Mouse (Mus musculus): Measurements from ENCODE around the gene Nfkbie. TPM values are rescaled to one million over a fixed set of nuclear protein-coding genes. Genes with fewer than 3 reads are reported as not detected.

Nfkbie gene
- polyA plus RNA-seq, 1 experiment from 2014 or later: 9.7 TPM

DNA sequence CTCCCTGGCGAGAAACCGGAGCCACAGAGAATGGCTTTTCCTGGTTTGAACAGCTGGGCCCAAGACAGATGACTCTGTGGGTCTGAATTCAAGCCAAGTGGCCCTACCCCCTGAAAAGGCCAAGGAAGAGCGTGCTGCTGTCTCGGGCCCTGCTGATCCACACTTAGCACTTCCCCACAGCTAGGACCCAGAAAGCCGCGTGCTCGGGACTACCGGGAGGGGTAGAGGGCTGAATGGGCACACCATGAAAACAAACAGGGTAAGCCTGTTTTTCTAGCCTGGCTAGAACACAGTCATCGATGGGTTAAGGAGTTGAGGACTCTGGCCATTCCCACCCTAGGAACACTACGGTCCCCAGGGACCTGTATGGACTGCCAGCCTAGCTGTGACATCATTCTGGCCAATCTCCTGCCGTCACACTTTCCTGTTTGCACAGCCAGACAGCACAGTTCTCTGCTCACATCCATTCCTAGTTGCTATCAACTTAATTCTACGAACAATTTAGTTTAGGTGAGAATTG is 25.5 kb downstream of the Nfkbie start:
- no peak for DNase-seq (ENCODE audit: low spot score)
- peaks cover 32% of the 10 kb centered on the region for H3K4me1 ChIP-seq (replicated peaks)
- WGBS: 48% methylated on average over 12 of the region's 12 CpGs
- no peak overlapping the region for H3K4me3 ChIP-seq
- peaks cover 3% of the 10 kb centered on the region; the same call in 1 of the 2 replicates for H3K36me3 ChIP-seq
- H3K9me3 ChIP-seq: no peaks in the 10 kb centered on the region
- no peaks in the 10 kb centered on the region for H3K27me3 ChIP-seq (ENCODE audit: insufficient read depth, poor library complexity, severe bottlenecking)
- H3K27ac ChIP-seq: peak overlapping the region; percentile 18; the same call in 1 of the 2 replicates

GRCm38 (mm10) chr17:45581567-45581983 is 26.1 kb downstream of the Nfkbie start:
- WGBS: 14% methylated on average over 2 of the region's 2 CpGs
- H3K27ac ChIP-seq: no peak overlapping the region
- peaks cover 2% of the 10 kb centered on the region; the same call in 1 of the 2 replicates for H3K9me3 ChIP-seq
- peaks cover 8% of the 10 kb centered on the region for H3K36me3 ChIP-seq
- H3K4me3 ChIP-seq: no peak overlapping the region
- H3K4me1 ChIP-seq (replicated peaks): peaks cover 36% of the 10 kb centered on the region
- peak; percentile 71 for DNase-seq (ENCODE audit: low spot score)
- H3K27me3 ChIP-seq (ENCODE audit: insufficient read depth, poor library complexity, severe bottlenecking): no peaks in the 10 kb centered on the region

GRCm38 (mm10) chr17:45582188-45582587 is 26.7 kb downstream of the Nfkbie start:
- Histone ChIP-seq H3K4me1 (replicated peaks) (peaks cover 36% of the 10 kb centered on the region), H3K27me3 (ENCODE audit: insufficient read depth, poor library complexity, severe bottlenecking) (no peaks in the 10 kb centered on the region), H3K27ac (no peak overlapping the region), H3K4me3 (no peak overlapping the region), H3K9me3 (peaks cover 8% of the 10 kb centered on the region; the same call in 1 of the 2 replicates), H3K36me3 (peaks cover 15% of the 10 kb centered on the region)
- DNase-seq (ENCODE audit: low spot score): no peak
- 93% methylated on average over 6 of the region's 6 CpGs for WGBS

DNA sequence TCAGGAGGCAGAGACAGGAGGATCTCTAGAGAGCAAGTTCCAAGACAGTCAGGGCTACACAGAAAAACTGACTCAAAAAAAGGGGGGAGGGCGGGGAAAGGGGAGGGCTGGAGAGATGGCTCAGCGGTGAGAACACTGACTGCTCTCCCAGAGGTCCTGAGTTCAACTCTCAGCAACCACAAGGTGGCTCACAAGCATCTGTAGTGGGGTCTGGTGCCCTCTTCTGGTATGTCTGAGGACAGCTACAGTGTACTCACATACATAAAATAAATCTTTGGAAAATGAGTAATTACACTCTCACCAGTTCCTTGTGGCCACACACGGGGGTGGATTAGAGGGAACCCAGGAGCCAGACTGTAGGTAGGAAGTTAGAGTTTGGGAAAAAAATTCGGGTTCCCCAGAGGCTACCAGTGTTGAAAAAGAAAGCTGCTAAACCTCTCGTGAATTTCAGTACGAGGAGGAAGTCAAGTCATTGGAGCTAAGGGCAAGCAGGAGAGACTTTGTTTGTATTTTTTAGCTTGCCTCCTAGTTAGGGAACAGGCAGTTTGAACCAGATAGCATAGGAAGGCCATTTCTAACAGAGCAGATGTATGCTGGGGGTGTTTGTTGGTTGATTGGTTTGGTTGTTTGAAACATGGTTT is 27.3 kb downstream of the Nfkbie start:
- Histone ChIP-seq H3K4me3 (no peak overlapping the region), H3K9me3 (peaks cover 8% of the 10 kb centered on the region; the same call in 1 of the 2 replicates), H3K36me3 (peaks cover 18% of the 10 kb centered on the region), H3K4me1 (replicated peaks) (peaks cover 36% of the 10 kb centered on the region), H3K27me3 (ENCODE audit: insufficient read depth, poor library complexity, severe bottlenecking) (no peaks in the 10 kb centered on the region), H3K27ac (no peak overlapping the region)
- 71% methylated on average over 6 of the region's 6 CpGs for WGBS
- no peak for DNase-seq (ENCODE audit: low spot score)

GRCm38 (mm10) chr17:45584096-45584896 is 28.8 kb downstream of the Nfkbie start:
- Histone ChIP-seq H3K9me3 (peaks cover 8% of the 10 kb centered on the region; the same call in 1 of the 2 replicates), H3K36me3 (peaks cover 31% of the 10 kb centered on the region), H3K4me3 (peak overlapping the region; percentile 20; the same call in 1 of the 2 replicates), H3K27ac (peak overlapping the region; percentile 81), H3K27me3 (ENCODE audit: insufficient read depth, poor library complexity, severe bottlenecking) (no peaks in the 10 kb centered on the region), H3K4me1 (replicated peaks) (peaks cover 36% of the 10 kb centered on the region)
- no peak for DNase-seq (ENCODE audit: low spot score)
- WGBS: 35% methylated on average over 12 of the region's 12 CpGs

DNA sequence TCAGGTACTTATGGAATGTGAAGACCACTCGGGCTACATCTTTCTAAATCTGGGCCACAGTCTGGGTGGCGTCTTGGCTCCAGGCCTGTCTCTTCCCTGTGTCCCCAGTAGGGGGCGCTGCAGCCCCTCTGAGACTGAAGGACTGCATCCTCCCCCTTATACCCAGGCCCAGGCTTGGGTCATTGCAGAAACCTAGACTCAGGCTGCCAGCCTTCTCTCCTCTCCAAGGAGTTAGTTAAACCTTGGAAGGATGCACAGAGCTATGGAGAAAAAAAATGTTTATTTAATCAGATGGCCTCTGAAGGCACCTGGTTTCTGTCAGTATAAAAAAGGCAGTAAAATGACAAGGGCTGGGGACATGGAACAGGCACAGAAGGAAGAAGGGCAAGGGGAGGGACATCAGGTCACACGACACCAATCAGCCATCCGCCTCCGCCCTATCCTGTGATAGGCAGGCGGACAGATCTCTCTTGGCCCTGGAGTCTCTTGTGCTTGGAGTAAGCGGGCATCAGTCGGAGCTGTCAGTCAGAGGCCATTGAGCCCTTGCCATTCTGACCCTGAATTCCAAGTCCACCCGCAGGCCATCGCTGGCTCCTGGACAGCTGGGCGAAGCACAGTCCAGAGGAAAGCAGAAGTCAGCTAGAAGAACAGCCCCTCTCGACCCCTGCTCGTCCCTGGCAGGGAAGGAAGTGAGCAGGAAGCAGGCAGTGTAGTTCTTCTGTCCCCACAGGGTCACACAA is 29.6 kb downstream of the Nfkbie start:
- peak; percentile 87 for DNase-seq (ENCODE audit: low spot score)
- WGBS: 12% methylated on average over 14 of the region's 14 CpGs
- Histone ChIP-seq H3K4me3 (peak overlapping the region; percentile 20; the same call in 1 of the 2 replicates), H3K36me3 (peaks cover 38% of the 10 kb centered on the region), H3K9me3 (peaks cover 8% of the 10 kb centered on the region; the same call in 1 of the 2 replicates), H3K27me3 (ENCODE audit: insufficient read depth, poor library complexity, severe bottlenecking) (no peaks in the 10 kb centered on the region), H3K4me1 (replicated peaks) (peaks cover 36% of the 10 kb centered on the region), H3K27ac (peak overlapping the region; percentile 81)

DNA sequence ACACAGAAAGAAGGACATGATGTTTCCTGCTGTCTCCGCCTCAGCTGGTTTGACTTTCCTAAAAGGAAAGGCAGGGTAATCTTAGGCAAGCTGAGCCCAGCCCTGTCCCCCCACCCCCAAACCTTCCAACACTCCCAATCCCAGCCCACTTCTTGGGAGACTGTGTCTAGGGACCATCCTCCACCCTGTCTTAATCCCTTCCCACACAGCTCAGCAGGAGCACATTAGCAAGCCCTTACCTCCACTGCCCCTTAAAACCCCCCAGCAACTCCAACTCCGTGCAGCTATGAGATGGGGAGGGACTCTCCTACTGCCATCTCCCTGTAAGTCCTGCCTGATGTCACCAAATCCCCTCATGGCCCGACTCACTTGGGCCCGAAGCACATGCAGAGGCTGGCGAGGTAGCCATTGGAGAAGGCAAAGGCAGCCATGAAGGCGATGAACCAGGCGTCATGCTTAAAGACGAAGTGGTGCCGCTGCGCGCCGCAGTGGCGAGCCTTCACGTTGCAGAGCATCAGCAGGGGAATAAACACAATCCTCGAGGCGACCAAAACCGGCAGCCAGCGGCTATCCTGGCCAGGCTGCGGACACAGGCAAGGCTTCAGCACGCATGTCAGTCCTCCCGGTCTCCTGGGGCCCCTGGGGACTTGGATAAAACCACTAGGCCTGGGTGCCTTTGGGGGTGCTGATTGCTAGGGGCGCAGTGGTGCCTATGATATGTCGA is 30.4 kb downstream of the Nfkbie start:
- H3K4me1 ChIP-seq (replicated peaks): peaks cover 37% of the 10 kb centered on the region
- WGBS: 65% methylated on average over 23 of the region's 23 CpGs
- H3K27ac ChIP-seq: peak overlapping the region; percentile 81
- H3K36me3 ChIP-seq: peaks cover 38% of the 10 kb centered on the region
- DNase-seq (ENCODE audit: low spot score): no peak
- no peaks in the 10 kb centered on the region for H3K27me3 ChIP-seq (ENCODE audit: insufficient read depth, poor library complexity, severe bottlenecking)
- H3K9me3 ChIP-seq: peaks cover 8% of the 10 kb centered on the region; the same call in 1 of the 2 replicates
- peak overlapping the region; percentile 9; the same call in 1 of the 2 replicates for H3K4me3 ChIP-seq

GRCm38 (mm10) chr17:45586449-45586837 is 30.9 kb downstream of the Nfkbie start:
- peak overlapping the region; percentile 81; the same call in 1 of the 2 replicates for H3K27ac ChIP-seq
- peaks cover 38% of the 10 kb centered on the region for H3K36me3 ChIP-seq
- H3K9me3 ChIP-seq: peaks cover 8% of the 10 kb centered on the region; the same call in 1 of the 2 replicates
- WGBS: 99% methylated on average over 3 of the region's 3 CpGs
- peaks cover 38% of the 10 kb centered on the region for H3K4me1 ChIP-seq (replicated peaks)
- no peak overlapping the region for H3K4me3 ChIP-seq
- DNase-seq (ENCODE audit: low spot score): peak; percentile 39
- H3K27me3 ChIP-seq (ENCODE audit: insufficient read depth, poor library complexity, severe bottlenecking): no peaks in the 10 kb centered on the region

DNA sequence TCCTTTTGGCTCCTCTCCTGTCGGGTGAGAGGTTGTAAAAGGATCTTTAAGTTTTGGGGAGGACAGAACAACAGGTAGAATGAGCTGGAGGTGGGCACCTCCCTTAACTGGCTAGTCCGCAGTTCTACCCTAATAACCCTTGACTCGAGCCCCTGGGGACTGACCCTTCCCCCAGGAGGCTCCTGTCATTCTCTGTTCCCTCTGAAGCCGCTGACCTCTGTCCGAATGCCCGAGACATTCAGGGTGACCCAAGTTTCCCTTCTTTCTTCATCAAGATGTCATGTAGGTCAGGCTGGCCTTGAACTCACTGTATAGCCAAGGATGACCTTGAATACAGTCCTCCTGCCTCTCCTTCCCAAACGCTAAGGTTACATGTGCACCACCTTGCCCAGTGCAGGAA is 32.9 kb downstream of the Nfkbie start:
- H3K4me3 ChIP-seq: no peak overlapping the region
- H3K9me3 ChIP-seq: peaks cover 8% of the 10 kb centered on the region; the same call in 1 of the 2 replicates
- peaks cover 54% of the 10 kb centered on the region for H3K4me1 ChIP-seq (replicated peaks)
- 92% methylated on average over 7 of the region's 7 CpGs for WGBS
- peaks cover 38% of the 10 kb centered on the region for H3K36me3 ChIP-seq
- H3K27ac ChIP-seq: no peak overlapping the region
- peaks cover 8% of the 10 kb centered on the region for H3K27me3 ChIP-seq (ENCODE audit: insufficient read depth, poor library complexity, severe bottlenecking)
- no peak for DNase-seq (ENCODE audit: low spot score)

DNA sequence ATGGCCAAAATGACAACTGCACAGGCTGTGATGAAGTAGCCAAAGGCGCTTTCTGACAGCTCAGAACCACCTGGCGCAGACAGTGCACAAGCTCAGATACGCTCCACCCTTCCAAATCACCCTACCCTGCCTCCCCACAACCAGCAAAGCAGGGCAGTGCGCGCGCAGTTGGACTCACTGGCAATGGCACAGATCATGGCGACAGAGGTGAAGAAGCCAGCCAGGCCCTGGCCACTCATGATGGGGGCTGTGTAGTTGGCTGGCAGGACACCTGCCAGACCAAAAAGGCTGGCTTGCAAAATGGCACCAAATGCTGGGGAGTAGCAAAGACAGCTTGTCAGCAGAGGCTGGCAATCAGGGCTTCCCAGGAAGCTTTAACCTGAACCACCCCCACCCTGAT is 33.7 kb downstream of the Nfkbie start:
- Histone ChIP-seq H3K4me3 (no peak overlapping the region), H3K36me3 (peaks cover 38% of the 10 kb centered on the region), H3K27ac (no peak overlapping the region), H3K27me3 (ENCODE audit: insufficient read depth, poor library complexity, severe bottlenecking) (peaks cover 17% of the 10 kb centered on the region), H3K4me1 (replicated peaks) (peaks cover 58% of the 10 kb centered on the region), H3K9me3 (peaks cover 8% of the 10 kb centered on the region; the same call in 1 of the 2 replicates)
- no peak for DNase-seq (ENCODE audit: low spot score)
- 98% methylated on average over 7 of the region's 7 CpGs for WGBS

DNA sequence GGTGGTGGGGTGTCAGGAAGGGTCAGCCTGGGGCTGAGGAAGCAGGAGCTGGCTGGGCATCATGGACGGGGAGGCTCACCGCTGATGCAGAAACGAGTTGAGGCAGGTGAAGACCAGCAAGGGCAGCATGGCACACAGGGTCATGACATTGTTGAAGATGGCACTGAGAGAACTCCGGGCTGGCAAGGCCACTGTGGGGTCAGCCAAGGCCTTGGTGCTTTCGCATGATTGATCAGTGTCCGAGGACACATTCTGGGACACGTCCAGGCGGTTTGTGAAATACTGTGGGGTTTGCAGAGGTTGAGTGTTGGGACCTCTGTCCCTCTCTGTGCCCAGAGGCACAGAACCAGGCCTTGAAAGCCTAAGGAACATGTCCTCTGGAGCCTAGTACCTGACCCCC is 34.3 kb downstream of the Nfkbie start:
- H3K9me3 ChIP-seq: peaks cover 8% of the 10 kb centered on the region; the same call in 1 of the 2 replicates
- peaks cover 38% of the 10 kb centered on the region for H3K36me3 ChIP-seq
- 92% methylated on average over 8 of the region's 8 CpGs for WGBS
- H3K27ac ChIP-seq: no peak overlapping the region
- no peak overlapping the region for H3K4me3 ChIP-seq
- DNase-seq (ENCODE audit: low spot score): no peak
- peaks cover 23% of the 10 kb centered on the region for H3K27me3 ChIP-seq (ENCODE audit: insufficient read depth, poor library complexity, severe bottlenecking)
- peaks cover 58% of the 10 kb centered on the region for H3K4me1 ChIP-seq (replicated peaks)

DNA sequence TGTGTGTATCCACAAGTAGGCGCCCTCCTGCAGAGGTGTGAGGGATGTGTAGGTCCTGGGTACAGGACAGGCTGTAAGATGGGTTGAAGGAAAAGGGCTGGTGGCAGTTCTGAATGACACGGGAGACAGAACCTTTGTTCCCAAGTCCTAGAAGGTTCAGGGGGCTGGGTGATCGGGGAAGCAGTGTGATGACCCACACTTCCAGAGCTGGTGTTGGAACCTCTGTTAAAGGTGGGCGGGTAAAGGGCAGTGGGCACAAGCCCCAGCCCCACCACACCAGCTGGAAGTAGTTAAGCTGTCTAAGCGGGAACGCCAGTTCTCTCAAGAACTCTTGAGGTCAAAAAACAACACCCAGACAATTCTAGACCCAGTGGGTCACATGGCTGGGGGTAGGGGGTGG is 34.9 kb downstream of the Nfkbie start:
- peaks cover 38% of the 10 kb centered on the region for H3K36me3 ChIP-seq
- no peak overlapping the region for H3K4me3 ChIP-seq
- peaks cover 28% of the 10 kb centered on the region for H3K27me3 ChIP-seq (ENCODE audit: insufficient read depth, poor library complexity, severe bottlenecking)
- 79% methylated on average over 6 of the region's 6 CpGs for WGBS
- no peak overlapping the region for H3K27ac ChIP-seq
- DNase-seq (ENCODE audit: low spot score): no peak
- H3K9me3 ChIP-seq: peaks cover 8% of the 10 kb centered on the region; the same call in 1 of the 2 replicates
- peaks cover 58% of the 10 kb centered on the region for H3K4me1 ChIP-seq (replicated peaks)

All from hindbrain, embryonic 10.5 days (tissue).